Mouse (Mus musculus) cortical plate, adult 2 months (tissue): ENCODE data around the gene Spns3.

Experiments used
- CTCF ChIP-seq: fragments of 200-500 bp; IDR thresholded peaks from 2 replicates; pipeline ENCODE4 v1.5.1; 2011; ENCODE audit warnings: mild to moderate bottlenecking, control low read depth, low read length; ENCODE audit not compliant: insufficient read depth; ENCODE audit errors: extremely low read depth
- POLR2A ChIP-seq: fragments of 200-500 bp; IDR thresholded peaks from 2 replicates; pipeline ENCODE4 v1.6.1; 2011; ENCODE audit warnings: mild to moderate bottlenecking, low read length, control low read depth; ENCODE audit not compliant: insufficient read depth; ENCODE audit errors: extremely low read depth

- no peak for TF ChIP-seq CTCF
- no peak for TF ChIP-seq POLR2A
Measured at GRCm38 (mm10) chr11:72531144-72531543, 19.2 kb downstream of the Spns3 start.
